ENCODE assay signal across 8 mouse cellular contexts in the genomic region with DNA sequence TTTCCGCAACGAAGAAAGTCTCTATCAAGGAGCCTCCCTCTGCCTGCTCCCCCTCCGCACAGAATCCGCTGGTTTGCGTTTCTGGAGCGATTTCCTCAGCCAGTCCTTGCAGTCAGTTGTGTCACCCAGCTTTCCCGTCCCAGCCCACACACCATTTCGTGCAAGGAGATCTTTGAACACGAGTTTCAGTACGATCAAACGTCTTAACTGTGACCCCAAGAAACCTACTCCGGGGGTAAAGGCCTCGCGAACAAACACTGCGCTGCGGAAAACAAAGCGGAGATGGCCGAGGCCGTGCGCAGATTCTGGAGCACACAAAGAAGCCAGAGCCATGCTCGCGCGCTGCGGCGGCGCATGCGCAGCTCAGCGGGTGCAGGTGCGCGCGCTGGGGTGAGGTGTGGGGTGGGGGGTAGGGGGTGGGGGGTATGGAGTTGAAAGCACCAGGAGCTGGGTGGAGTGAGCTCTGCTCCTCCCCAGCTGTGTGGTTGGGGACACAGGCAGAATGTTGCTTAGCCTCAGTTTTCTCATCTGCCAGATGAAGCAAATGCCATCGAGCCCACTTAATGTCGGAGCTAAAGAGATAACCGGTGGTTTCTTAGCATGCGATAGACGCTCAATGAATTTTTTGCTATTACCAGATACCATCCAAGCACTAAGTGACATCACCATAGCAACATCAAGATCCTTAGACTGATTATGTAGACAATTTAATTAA. TPM values are rescaled to one million over a fixed set of nuclear protein-coding genes. Genes with fewer than 3 reads are reported as not detected.
DNase-seq lines count a peak whose midpoint lies in the region; ATAC-seq and TF ChIP-seq lines count a peak whose summit lies in the region.
"Had no signal": no experiment of that assay in that cellular context is flagged by ENCODE, and none has a peak within 500 bp of the region (broad histone marks: within the 10 kb centered on the region; RNA-seq: fewer than 3 reads in every experiment).

No protein-coding gene starts in this region.

- peak overlapping the region; percentile 84 for H3K4me3 ChIP-seq in cerebellum, adult 2 months (replicated peaks; ENCODE audit: insufficient read depth, low read depth, low read length)
- H3K4me3 ChIP-seq in hindbrain, embryonic 15.5 days = peak overlapping the region; percentile 39

- TF ChIP-seq POLR2A in cerebellum, adult 2 months (IDR thresholded peaks at IDR 0.05; ENCODE audit: borderline replicate concordance, insufficient read depth, low read length) = peak; percentile 78; the same call in 1 of the 2 replicates

- peak; percentile 91 for ATAC-seq in frontal cortex, adult (ENCODE audit: low TSS enrichment)
- peak; percentile 85 for ATAC-seq in hindbrain, embryonic 15.5 days (ENCODE audit: low FRiP score, low read depth)

- TF ChIP-seq CTCF in cerebellum, adult 2 months (IDR thresholded peaks at IDR 0.05; ENCODE audit: borderline replicate concordance, insufficient read depth, low read depth, low read length) = no peak

- 1% methylated on average over 36 of the region's 36 CpGs for WGBS in cerebellum, adult 2 months
- WGBS in hindbrain, embryonic 15.5 days = 4% methylated on average over 36 of the region's 36 CpGs

- H3K9me3 ChIP-seq in hindbrain, embryonic 15.5 days = no peaks in the 10 kb centered on the region

- DNase-seq in ZHBTc4 (ENCODE audit: low read depth, low spot score) = peak; percentile 87
- DNase-seq in cerebellum, adult 2 months = peak; percentile 73 to 79
- DNase-seq in left cerebral cortex, adult 11 months (ENCODE audit: low spot score) = peak; percentile 41
- peak; percentile 48 to 62 for DNase-seq in lung, postnatal 4 days
- peak; percentile 71 for DNase-seq in right cerebral cortex, postnatal 25 days

- H3K9ac ChIP-seq in hindbrain, embryonic 15.5 days = peak overlapping the region; percentile 47

- peak overlapping the region; percentile 56 for H3K4me2 ChIP-seq in hindbrain, embryonic 15.5 days

- H3K4me1 ChIP-seq in cerebellum, adult 2 months (ENCODE audit: control insufficient read depth, insufficient read depth, low read length) = no peaks in the 10 kb centered on the region
- H3K4me1 ChIP-seq in hindbrain, embryonic 15.5 days (replicated peaks) = peaks cover 12% of the 10 kb centered on the region

- H3K27ac ChIP-seq in cerebellum, adult 2 months (ENCODE audit: insufficient read depth, low read length) = peak overlapping the region; percentile 51
- peak overlapping the region; percentile 96 for H3K27ac ChIP-seq in hindbrain, embryonic 15.5 days (replicated peaks)
- H3K27ac ChIP-seq: macrophage had no signal

- H3K36me3 ChIP-seq in hindbrain, embryonic 15.5 days = no peaks in the 10 kb centered on the region

- H3K27me3 ChIP-seq in cerebellum, adult 2 months (ENCODE audit: control insufficient read depth, insufficient read depth, low read length) = no peaks in the 10 kb centered on the region
- no peaks in the 10 kb centered on the region for H3K27me3 ChIP-seq in hindbrain, embryonic 15.5 days

RNA-seq across cellular contexts. Expression of a gene that starts 52.8 kb away (rescaled TPM):
- polyA plus RNA-seq in cerebellum, adult 2 months (2012; rRNA removed) = 5.1 and 6.2 TPM in 2 replicates
- polyA plus RNA-seq in hindbrain, embryonic 15.5 days (2015; fragmentation: Nextera tagmentation; extraction: Ambion mirVana) = 7.4 and 7.5 TPM in 2 replicates
- polyA plus RNA-seq: macrophage had no signal

Comparison
In these comparisons a context has a peak if more than half of its experiments do, and no peak if none do; other contexts are left out.
1. Peak in every context shown above with its lines: DNase-seq, ATAC-seq, H3K4me3 ChIP-seq and H3K27ac ChIP-seq.